Mouse (Mus musculus) liver, embryonic 11.5 days (tissue): ENCODE results near the gene N4bp2. TPM values are rescaled to one million over a fixed set of nuclear protein-coding genes. Genes with fewer than 3 reads are reported as not detected.

Experiments
- ATAC-seq: fragments of 200-750 bp; cut with Nextera tagmentation; replicated peaks from 2 replicates; pipeline ENCODE4 v1.8.0; 2017; ENCODE audit warnings: moderate number of reproducible peaks, mild to moderate bottlenecking, moderate TSS enrichment, moderate library complexity; ENCODE audit not compliant: low FRiP score
- DNase-seq: peaks from one replicate; pipeline ENCODE4 v3.0.0-alpha.2; 2017; ENCODE audit warnings: low spot score
- H3K27ac ChIP-seq: fragments of 300-500 bp; sonication (generic); 2 replicates; pipeline ENCODE4 v1.5.1; 2014; ENCODE audit warnings: mild to moderate bottlenecking, low read depth, low read length, control low read depth
- H3K27me3 ChIP-seq: fragments of 300-500 bp; sonication (generic); replicated peaks from 2 replicates; pipeline ENCODE4 v1.6.1; 2014; ENCODE audit warnings: low read length, mixed read lengths; ENCODE audit not compliant: control insufficient read depth, insufficient read depth
- H3K36me3 ChIP-seq: fragments of 300-500 bp; sonication (generic); 2 replicates; pipeline ENCODE4 v1.6.1; 2014; ENCODE audit warnings: mild to moderate bottlenecking, low read length, moderate library complexity, mixed read lengths; ENCODE audit not compliant: control insufficient read depth, insufficient read depth
- H3K4me1 ChIP-seq: fragments of 300-500 bp; sonication (generic); replicated peaks from 2 replicates; pipeline ENCODE4 v1.6.1; 2014; ENCODE audit warnings: low read length, mixed read lengths; ENCODE audit not compliant: control insufficient read depth, insufficient read depth
- H3K4me2 ChIP-seq: fragments of 300-500 bp; sonication (generic); 2 replicates; pipeline ENCODE4 v1.6.1; 2014; ENCODE audit warnings: mild to moderate bottlenecking, control low read depth, moderate library complexity
- H3K4me3 ChIP-seq: fragments of 300-500 bp; sonication (generic); 2 replicates; pipeline ENCODE4 v1.5.1; 2014; ENCODE audit warnings: low read depth, low read length, control low read depth
- H3K9ac ChIP-seq: fragments of 300-500 bp; sonication (generic); 2 replicates; pipeline ENCODE4 v1.6.1; 2014; ENCODE audit warnings: low read depth, low read length, control low read depth
- H3K9me3 ChIP-seq: fragments of 300-500 bp; sonication (generic); 2 replicates; pipeline ENCODE4 v1.6.1; 2016; ENCODE audit warnings: low read length, inconsistent platforms, mixed read lengths; ENCODE audit not compliant: control insufficient read depth
- WGBS: fragments of 180-500 bp; shearing (Covaris S2); extraction: QIAGEN DNeasy Blood & Tissue Kit; methylation state at CpG from one replicate; pipeline ENCODE4 v1.1.7; 2014; 5-methylcytosine and 5-hydroxymethylcytosine counted together
- polyA plus RNA-seq: library from polyadenylated mRNA; unstranded; fragments of >200 nt; fragmentation: Nextera tagmentation; extraction: Ambion mirVana; gene quantifications from 2 replicates; pipeline ENCODE4 v1.2.1, GENCODE M21; 2014

N4bp2 gene
- polyA plus RNA-seq, 1 experiment from 2014 or later: 28.2 TPM

DNA sequence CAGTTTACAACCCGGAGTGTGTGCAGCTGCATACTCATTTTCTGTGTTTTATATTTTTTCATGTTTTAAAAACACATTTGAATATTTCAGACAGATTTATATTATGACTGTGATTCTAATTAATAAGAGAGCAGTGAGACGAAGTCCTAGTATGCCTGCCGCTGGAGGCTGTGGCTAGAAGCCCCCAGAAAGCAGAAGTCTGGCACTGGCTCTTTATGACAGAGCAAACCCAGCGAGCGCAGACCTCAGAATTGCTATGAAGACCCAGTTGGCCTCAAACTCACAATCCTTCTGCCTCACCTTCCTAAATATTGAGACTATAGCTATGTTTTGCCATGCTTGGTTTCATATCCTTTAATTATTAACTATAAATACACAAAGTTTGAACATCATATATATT lies 64.9 kb downstream of the N4bp2 start:
- Histone ChIP-seq H3K4me2 (no peak overlapping the region), H3K4me3 (no peak overlapping the region), H3K36me3 (peaks cover 8% of the 10 kb centered on the region), H3K9me3 (no peaks in the 10 kb centered on the region), H3K4me1 (no peaks in the 10 kb centered on the region), H3K27me3 (no peaks in the 10 kb centered on the region), H3K27ac (no peak overlapping the region), H3K9ac (no peak overlapping the region)
- ATAC-seq (no peak), DNase-seq (no peak)
- 87% methylated on average over 5 of the region's 5 CpGs for WGBS

DNA sequence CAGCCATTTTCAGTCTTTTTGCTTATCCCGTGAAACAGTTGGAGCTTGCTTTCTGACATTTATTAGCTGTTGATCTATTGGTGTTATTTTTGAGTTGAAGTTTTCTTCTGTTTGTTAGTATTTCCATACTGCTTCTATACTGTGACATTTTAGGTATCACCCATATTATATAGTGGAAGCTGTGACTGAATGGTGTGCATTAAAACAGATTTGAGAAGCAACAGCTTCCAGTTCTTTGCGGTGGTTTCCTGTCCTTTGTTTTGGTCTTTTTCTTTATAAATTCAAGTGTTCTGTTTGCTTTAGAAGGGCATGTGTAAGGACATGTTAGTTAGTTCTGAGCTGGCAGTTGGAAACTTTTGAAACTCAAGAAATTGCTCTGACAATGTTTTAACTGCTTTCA lies 65.7 kb downstream of the N4bp2 start:
- Histone ChIP-seq H3K9me3 (no peaks in the 10 kb centered on the region), H3K27ac (no peak overlapping the region), H3K4me3 (no peak overlapping the region), H3K4me1 (no peaks in the 10 kb centered on the region), H3K36me3 (peaks cover 5% of the 10 kb centered on the region; the same call in 1 of the 2 replicates), H3K9ac (no peak overlapping the region), H3K4me2 (no peak overlapping the region), H3K27me3 (no peaks in the 10 kb centered on the region)
- DNase-seq (no peak), ATAC-seq (no peak)
- 85% methylated on average over 2 of the region's 2 CpGs for WGBS

DNA sequence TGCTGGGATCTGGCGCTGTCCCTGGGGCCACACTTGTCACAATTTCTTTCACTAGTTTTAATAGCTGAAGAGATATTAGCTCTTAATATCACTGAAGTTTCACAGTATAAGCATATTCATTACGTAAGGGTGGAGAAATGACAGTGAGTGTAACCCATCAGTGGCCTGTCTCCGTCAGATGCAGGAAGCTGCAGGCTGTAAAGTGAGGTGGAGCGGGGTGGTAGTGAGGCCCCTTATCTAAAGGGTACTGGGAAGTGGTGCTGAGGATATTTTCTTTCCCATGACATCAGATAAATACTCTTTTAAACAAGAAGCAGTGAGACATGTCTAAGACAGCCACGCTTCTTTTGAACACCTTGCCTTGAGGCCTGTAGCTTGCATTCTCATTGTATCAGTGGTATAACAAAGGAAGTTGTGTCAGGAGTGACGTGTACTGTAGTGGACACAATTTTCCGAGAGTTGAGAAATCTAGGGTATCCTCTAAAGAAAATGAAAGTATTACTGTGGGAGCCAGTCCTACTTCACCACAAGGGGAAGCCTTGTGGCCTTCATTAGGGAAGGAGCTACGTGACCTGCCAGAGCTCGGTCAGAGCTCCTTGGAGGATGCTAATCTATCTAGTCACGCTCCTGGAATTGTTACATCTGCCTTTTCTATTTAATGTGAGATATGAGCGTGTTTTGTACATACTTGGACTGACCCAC lies 68.7 kb downstream of the N4bp2 start:
- no peaks in the 10 kb centered on the region for H3K9me3 ChIP-seq
- H3K9ac ChIP-seq: no peak overlapping the region
- ATAC-seq (no peak), DNase-seq (no peak)
- H3K36me3 ChIP-seq: no peaks in the 10 kb centered on the region; the same call in 1 of the 2 replicates
- H3K4me3 ChIP-seq: no peak overlapping the region
- no peaks in the 10 kb centered on the region for H3K27me3 ChIP-seq
- no peak overlapping the region for H3K27ac ChIP-seq
- H3K4me2 ChIP-seq: no peak overlapping the region
- H3K4me1 ChIP-seq: no peaks in the 10 kb centered on the region
- WGBS: 76% methylated on average over 11 of the region's 11 CpGs

DNA sequence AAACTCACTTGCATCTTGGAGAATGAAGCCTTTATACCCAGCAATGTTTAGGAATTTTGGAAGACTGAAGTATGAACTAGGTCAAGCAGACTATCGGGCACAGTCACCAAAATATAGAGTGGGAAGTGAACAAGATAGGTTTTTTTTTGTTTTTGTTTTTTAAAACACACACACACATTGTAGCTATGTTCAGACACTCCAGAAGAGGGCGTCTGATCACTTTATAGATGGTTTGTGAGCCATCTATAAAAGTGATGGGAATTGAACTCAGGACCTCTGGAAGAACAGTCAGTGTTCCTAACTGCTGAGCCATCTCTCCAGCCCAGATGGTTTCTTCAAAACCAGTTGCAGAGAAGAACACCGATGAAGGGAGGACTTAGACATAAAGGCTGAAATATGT lies 69.8 kb downstream of the N4bp2 start:
- H3K4me3 ChIP-seq: no peak overlapping the region
- WGBS: 83% methylated on average over 3 of the region's 3 CpGs
- no peaks in the 10 kb centered on the region for H3K9me3 ChIP-seq
- no peaks in the 10 kb centered on the region for H3K27me3 ChIP-seq
- no peak overlapping the region for H3K4me2 ChIP-seq
- DNase-seq: no peak
- ATAC-seq: no peak
- no peak overlapping the region for H3K27ac ChIP-seq
- no peak overlapping the region for H3K9ac ChIP-seq
- no peaks in the 10 kb centered on the region for H3K4me1 ChIP-seq
- H3K36me3 ChIP-seq: no peaks in the 10 kb centered on the region; the same call in 1 of the 2 replicates

DNA sequence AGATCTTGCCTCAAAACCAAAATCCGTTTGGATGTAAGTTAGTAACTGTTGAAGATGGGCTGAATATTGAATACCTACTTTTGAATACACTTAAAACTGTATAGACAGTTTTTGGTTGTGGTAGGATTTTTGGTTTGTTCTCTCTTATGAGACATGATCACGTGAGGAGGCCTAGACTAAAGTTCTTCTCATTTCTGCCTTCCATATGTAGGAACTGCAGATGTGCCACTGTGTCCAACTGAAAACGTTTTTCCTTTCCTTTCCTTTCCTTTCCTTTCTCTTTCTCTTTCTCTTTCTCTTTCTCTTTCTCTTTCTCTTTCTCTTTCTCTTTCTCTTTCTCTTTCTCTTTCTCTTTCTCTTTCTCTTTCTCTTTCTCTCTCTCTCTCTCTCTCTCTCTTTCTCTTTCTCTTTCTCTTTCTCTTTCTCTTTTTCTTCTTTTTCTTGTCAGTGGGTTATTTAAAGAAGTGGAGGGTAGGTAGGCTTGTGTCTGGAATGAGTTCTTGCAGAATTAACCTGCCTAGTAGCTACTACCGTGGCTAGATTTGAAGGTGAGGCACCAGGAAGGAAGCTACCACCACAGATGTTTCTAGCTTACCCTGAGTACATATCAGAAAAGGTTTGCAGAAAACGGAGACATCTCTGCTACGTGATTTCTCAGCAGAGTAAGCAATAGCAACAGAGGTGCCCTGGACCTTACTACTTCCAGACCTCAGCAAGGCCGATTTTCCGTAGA lies 70.6 kb downstream of the N4bp2 start:
- H3K4me3 ChIP-seq: no peak overlapping the region
- no peaks in the 10 kb centered on the region for H3K9me3 ChIP-seq
- H3K4me1 ChIP-seq: no peaks in the 10 kb centered on the region
- no peak overlapping the region for H3K27ac ChIP-seq
- no peak overlapping the region for H3K9ac ChIP-seq
- DNase-seq (no peak), ATAC-seq (no peak)
- WGBS: 85% methylated on average over 8 of the region's 8 CpGs
- H3K4me2 ChIP-seq: no peak overlapping the region
- H3K36me3 ChIP-seq: no peaks in the 10 kb centered on the region; the same call in 1 of the 2 replicates
- no peaks in the 10 kb centered on the region for H3K27me3 ChIP-seq

DNA sequence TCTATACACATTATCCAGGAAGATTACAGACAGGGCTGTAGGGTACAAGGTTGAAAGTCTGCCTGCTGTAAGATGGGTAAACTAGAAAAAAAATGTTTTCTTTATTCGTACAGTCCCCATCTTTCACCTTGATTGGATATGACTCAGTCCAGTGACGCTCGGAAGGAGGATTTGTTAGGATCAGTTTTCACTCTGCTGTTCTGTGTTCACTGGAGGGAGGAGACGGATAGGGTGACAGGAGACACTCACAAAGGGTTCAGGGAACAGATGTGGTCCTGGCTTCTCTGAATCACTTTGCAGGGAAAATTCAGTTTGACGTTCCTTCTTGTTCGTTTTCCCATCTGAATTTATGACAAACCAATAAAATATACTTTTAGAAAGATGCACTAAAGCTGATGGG lies 74.7 kb downstream of the N4bp2 start:
- no peaks in the 10 kb centered on the region; the same call in 1 of the 2 replicates for H3K36me3 ChIP-seq
- H3K4me3 ChIP-seq: no peak overlapping the region
- H3K9ac ChIP-seq: no peak overlapping the region
- no peak overlapping the region for H3K27ac ChIP-seq
- 67% methylated on average over 6 of the region's 6 CpGs for WGBS
- DNase-seq (no peak), ATAC-seq (no peak)
- H3K9me3 ChIP-seq: no peaks in the 10 kb centered on the region
- H3K27me3 ChIP-seq: no peaks in the 10 kb centered on the region
- H3K4me1 ChIP-seq: no peaks in the 10 kb centered on the region
- no peak overlapping the region for H3K4me2 ChIP-seq

DNA sequence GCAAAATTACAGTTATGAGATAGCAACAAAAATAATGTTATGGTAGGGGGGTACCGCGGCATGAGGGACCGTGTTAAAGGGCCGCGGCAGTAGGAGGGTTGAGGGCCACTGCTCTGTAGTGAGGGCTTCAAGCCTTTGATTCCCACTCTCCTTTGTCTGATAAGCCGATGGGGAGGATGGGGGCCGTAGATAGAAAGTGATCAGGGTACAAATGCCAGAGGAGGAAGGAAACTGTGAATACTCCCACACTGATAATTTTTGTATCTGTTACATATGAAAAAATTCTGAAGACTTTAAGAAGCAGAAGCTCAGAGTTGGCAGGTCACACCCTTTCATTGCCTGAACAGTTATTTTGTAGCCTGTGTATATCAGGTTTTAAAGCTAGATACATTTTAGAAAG lies 79.6 kb downstream of the N4bp2 start:
- no peaks in the 10 kb centered on the region for H3K9me3 ChIP-seq
- H3K4me2 ChIP-seq: no peak overlapping the region
- DNase-seq (no peak), ATAC-seq (no peak)
- no peak overlapping the region for H3K9ac ChIP-seq
- no peak overlapping the region for H3K4me3 ChIP-seq
- WGBS: 54% methylated on average over 7 of the region's 7 CpGs
- H3K4me1 ChIP-seq: no peaks in the 10 kb centered on the region
- H3K36me3 ChIP-seq: no peaks in the 10 kb centered on the region
- no peaks in the 10 kb centered on the region for H3K27me3 ChIP-seq
- H3K27ac ChIP-seq: no peak overlapping the region

DNA sequence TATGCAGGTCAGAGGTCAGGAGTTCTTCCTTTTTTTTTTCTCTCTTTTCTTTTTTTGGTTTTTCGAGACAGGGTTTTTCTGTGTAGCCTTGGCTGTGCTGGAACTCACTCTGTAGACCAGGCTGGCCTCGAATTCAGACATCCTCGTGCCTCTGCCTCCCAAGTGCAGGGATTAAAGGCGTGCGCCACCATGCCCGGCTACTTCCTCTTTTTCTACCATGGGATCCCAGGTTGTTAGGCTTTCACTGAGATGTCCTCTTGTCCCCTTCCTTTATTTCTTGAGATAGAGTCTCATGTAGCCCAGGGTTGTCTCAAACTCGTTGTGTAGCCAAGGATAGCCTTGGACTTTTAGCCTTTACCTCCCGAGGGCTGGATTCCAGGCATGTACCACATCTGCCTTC lies 83.2 kb downstream of the N4bp2 start:
- H3K9ac ChIP-seq: no peak overlapping the region
- H3K4me2 ChIP-seq: no peak overlapping the region
- ATAC-seq (no peak), DNase-seq (no peak)
- no peak overlapping the region for H3K27ac ChIP-seq
- H3K27me3 ChIP-seq: no peaks in the 10 kb centered on the region
- no peaks in the 10 kb centered on the region for H3K9me3 ChIP-seq
- no peak overlapping the region for H3K4me3 ChIP-seq
- H3K4me1 ChIP-seq: no peaks in the 10 kb centered on the region
- WGBS: 75% methylated on average over 8 of the region's 8 CpGs
- no peaks in the 10 kb centered on the region for H3K36me3 ChIP-seq

DNA sequence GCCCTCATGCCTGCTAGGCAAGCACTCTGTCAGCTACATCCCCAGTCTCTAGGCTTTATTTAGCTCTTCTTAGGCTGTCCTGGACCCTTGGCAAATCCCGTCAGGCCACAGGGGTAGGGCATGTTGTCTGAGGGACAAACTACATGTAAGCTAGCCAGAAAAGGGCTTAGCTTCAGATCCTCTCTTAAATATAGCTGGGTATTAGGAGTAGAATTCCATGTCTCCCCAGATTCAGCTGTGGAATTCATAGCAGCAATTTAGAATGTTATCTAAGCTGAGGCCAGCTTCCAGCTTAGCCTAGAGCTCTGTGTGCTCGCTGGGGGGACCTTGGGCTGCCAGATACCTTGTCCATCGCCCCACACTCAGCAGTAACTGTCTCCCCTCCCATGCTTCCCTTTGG lies 83.6 kb downstream of the N4bp2 start:
- ATAC-seq (no peak), DNase-seq (no peak)
- H3K4me1 ChIP-seq: no peaks in the 10 kb centered on the region
- H3K27me3 ChIP-seq: no peaks in the 10 kb centered on the region
- no peak overlapping the region for H3K27ac ChIP-seq
- no peaks in the 10 kb centered on the region for H3K36me3 ChIP-seq
- H3K4me2 ChIP-seq: no peak overlapping the region
- no peaks in the 10 kb centered on the region for H3K9me3 ChIP-seq
- no peak overlapping the region for H3K9ac ChIP-seq
- H3K4me3 ChIP-seq: no peak overlapping the region
- 70% methylated on average over 3 of the region's 3 CpGs for WGBS
